Mouse (Mus musculus): ENCODE data around the gene Timp2.
A peak's percentile ranks its signal among the peaks of the same experiment; 100 is the strongest.
"Not testable (repeated sequence)": the region's sequence is repeated elsewhere in the genome, so short reads cannot be mapped to it uniquely, and the experiment has no call there.

The Timp2 gene

DNA sequence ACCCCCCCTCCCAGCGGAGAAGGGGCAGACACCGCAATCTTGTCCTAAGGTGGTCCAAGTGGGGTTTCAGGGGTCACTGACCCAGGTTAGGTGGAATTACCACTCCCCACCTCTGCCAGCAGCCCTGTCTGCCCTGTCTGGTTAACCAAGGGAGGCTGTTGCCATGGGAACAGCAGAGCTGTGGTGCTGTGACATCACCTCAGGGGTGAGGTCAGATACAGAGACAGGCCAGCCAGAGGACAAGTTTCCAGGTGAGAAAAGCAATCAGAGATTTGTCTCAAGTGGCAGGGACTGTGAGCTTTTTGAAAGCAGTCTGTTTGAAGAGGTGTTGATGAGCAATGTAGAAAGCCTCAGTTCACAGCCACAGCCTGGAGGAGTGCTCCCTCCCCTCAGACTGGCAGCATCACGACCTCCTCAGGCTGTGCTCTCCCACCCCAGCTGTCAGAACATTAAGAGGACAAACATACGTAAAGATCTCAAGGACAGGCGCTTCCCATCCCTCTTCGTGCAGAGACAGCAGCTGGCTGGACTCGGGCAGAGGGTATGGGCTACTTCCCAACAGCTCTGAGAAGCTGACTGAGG is 13.0 kb downstream of the Timp2 start, which contains the start of gene Cep295nl:
TSS of gene Cep295nl (minus strand) at position 101 of the 582 bp plus-strand sequence.
- DNase-seq (ENCODE audit: low read depth in 1 of 2, low spot score in 2 of 2), result no peak

DNA sequence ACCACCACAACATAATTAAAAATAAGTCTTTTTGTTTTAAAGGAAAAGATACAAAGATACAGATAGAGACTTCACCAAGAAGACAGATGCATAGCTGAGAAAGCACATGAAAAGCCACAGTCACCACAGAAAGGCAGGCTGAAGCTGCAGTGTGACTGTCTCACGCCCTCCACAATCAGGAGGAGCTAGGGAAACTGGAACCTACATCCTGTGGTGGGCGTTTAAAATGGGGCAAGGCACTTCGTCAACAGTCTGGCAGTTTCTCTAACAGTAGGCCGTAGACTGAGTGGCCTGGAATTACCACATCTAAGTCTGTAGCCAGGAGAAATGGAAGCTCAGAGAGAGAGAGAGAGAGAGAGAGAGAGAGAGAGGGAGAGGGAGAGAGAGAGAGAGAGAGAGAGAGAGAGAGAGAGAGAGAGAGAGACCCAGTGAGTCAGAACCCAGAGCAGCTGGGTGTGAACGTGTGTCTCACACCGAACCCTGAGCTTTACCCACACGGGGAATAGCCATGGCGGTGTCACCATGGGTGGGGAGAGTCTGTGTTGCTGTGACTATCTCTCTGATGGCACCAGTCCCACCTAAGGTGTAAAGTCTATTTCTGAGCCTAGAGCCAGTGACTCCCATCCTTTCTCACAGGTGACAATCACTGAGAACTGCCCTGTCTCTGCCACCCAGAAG is 17.9 kb downstream of the Timp2 start:
- no peak for DNase-seq (ENCODE audit: low read depth in 1 of 2, low spot score in 2 of 2)

DNA sequence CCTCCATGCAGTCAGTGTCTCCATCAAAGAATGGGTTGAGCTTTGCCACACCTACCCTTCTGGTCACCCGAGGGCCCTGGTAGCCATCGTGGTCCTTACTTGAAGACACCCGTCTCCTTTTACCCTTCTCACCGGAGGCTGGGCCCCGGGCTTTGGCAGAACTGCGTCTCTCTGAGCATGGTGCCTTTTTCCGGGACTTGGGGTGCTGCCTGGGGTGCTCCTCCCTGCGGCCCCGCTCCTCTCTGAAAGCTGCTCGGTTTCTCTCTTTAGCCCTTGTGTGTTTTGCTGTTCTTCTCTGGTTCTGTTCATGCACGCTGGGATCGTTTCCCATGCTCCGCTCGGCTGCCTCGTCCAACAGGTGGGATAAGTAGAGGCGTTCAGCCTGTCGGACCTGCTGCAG is 22.1 kb downstream of the Timp2 start:
- DNase-seq (ENCODE audit: low read depth in 1 of 2, low spot score in 2 of 2), result no peak

DNA sequence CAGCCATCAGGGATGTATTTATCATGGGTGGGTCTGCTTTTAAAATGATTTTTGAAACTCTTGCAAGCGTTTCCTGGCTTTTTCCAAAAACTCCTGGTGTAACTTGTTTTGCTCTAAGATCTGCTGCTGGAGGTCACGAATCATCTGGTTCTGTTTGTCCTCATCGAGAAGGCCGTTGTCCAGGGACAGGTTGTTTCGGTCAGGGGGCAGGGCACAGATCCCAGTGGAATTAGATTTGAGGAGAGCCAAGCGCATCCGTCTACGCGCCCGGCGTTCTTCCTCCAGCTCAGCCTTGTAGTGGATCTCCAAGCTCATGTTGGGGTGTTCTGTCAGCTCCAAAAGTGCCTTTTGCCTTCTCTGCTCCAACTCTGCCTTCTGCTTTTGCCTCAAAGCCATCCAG is 23.2 kb downstream of the Timp2 start:
- DNase-seq (ENCODE audit: low read depth in 1 of 2, low spot score in 2 of 2), result no peak

DNA sequence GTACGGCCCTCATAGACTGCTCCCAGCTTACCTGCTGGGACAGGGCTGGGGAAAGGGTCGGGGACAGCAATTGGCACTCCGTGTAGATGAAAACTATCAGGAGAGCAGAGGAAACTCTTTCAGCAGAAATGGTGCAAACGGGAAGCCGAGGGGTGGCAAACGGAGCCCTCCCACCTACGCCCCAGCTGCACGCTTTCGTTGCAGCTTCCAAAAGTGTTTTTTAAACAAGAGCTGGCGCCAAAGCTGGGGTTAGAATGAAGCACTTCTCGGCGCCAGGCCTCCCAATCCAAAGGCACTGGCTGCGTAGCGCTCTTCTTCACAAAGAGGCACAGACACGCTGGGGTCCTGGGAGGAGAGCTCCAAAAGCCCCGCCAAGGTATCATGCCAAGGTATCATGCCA is 24.8 kb downstream of the Timp2 start:
- no peak for DNase-seq (ENCODE audit: low read depth in 1 of 2, low spot score in 2 of 2)

DNA sequence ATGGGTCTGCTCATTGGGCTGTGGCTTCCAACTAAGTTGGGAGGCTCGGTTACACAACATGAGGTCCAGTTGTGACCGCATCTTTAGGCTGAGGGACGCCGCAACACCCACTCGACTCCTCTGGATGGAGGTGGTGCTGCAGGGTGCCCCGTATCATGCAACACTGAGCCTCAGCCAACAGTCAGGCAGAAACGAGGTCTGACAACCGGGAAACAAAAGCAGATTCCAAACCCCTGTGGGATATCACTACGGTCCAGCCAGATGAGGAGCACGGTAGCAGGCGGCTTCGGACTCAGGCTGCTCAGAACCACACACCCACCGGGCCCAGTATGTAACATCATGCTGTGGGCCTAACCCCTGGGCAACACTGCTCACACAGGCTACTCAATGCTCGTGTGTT is 25.2 kb downstream of the Timp2 start:
- DNase-seq (ENCODE audit: low read depth in 1 of 2, low spot score in 2 of 2), result no peak

DNA sequence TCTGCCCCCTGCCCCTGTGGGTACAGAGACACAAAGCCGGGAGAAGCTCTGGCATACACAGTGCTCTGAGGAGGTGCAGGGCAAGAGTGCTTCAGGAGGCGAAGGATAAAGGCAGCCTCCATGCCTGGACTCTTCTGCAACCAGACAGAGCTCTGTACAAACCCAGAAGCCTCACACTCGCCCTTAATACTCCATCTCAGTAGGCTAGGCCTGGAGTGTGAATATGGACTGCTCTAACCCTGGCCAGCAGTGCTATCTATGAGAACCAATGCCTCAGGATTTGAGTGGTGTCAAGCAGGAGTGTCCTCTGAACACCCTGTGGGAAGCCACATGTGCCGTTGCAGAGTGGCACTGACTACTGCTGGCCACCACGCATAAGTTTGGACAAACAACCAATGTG is 26.6 kb downstream of the Timp2 start:
- no peak for DNase-seq (ENCODE audit: low read depth in 1 of 2, low spot score in 2 of 2)

DNA sequence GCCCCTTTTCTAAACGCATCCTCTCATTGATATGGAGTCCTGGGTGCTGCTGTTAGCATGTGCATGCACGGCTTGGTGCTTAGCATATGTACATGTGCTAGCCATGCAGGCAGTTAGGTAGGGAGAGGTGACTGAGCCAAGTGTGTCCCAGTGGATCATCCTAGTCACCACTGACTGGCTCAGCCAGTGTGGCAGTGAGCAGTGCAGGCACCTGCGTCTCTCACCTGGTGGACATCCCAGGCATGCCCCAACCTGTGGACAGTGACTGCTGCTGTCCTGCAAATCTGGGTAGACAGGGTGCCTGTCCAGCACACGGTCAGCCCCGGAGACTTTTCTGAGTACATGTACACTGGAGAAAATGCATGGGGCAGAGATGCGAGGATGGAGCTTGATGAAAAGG is 27.0 kb downstream of the Timp2 start:
- no peak for DNase-seq (ENCODE audit: low read depth in 1 of 2, low spot score in 2 of 2)

DNA sequence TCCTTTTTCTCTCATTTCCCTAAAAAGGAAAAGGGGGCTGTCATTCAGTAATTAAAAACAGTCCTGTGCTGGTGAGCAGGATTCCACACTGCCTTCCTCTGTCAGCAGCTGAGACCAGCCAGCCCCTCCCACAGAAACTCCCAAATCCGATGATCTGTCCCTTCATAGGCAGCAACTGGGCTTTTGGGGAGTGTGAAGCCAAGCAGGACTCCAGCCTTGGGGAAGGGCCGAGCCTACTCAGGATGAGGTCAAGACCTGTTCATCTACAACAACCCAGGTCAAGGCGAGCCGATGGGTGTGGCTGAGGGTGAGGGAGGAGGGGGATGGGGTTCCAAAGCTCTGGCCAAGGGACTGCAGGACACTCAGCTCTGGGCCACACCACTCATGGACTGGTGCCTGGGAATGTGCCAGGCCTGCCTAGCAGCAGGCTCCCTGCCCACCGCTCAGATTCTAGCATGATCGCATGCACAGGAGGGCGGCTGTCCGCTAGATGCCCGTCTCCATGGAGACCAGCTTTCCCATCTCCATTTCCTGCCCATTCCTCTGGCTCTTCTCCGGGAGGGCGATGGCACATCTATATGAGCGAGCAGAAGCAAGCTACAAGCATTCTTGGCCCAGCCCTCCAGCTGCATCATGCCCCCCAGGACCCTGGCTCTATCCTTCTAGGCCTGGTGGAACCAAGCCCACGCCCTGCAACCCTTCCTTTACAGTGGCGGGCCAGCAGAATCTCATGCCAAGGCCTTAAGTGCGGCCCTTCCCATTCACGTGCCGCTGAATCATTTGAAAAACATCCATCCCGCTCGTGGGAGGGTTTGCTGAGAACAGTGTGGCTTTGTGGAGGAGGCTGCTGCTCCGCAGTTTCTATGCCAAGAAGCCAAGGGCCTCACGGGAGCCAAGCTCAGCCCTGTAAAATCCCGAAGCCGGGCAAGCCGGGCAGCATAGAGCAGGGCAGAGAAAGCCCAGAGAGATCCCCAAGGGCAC is 28.3 kb downstream of the Timp2 start:
- DNase-seq (ENCODE audit: low read depth in 1 of 2, low spot score in 2 of 2), result no peak

DNA sequence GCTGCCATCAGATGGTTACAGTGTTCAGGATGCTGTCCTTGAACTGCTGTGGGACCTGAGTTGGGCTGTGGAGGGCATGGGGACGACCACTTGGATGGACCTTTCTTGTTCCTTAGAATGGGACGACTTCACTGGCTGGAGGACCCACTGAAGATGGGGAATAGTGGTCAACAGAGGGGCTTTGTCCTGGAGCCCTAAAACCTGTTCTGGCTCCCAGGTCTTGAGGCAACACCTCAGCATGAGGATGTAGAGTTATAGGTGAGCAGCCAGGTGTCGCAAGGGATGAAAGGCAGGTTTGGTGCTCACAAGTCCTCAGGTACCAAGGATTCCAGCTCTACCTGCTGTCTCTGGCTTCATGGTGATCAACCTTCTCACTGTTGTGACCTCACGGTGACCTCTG is 29.0 kb downstream of the Timp2 start:
- DNase-seq (ENCODE audit: low read depth in 1 of 2, low spot score in 2 of 2), result no peak

DNA sequence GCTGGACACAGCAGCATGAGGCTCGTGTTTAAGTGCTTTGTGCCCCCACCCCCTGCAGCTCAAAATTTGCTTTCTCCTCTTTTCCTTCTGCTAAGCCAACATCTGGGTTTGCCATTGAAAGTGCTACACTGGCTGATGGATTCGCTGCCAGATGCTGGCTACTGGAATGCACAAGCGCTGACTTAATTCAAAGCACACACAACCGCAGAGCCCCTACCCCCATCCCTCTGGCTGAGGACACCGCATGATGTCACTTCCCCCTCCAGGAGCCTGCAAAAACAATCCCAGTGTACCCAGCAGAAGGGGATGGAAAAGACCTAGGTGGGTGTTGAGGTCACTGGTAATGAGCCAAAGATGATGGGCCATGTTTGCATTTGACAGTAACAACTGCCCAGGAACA is 31.0 kb downstream of the Timp2 start:
- DNase-seq (ENCODE audit: low read depth in 1 of 2, low spot score in 2 of 2), result no peak

DNA sequence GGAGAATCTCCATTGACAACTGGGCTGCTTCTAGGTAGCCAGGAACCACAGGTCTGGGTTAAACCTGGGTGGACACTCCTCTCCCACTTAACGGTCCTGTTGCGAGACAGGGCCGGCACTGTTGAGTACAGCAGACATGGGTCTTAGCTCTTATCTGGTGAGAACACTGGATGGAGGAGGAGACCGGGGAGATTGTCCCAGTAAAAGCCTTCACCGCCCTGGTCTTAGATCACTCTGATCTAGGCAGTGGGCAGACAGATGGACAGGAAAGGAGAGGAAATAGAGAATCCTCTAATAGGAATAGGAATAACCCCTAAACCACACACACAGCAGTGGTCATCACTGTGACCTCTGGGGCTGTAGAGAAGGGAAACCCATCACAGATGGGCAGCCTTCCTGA is 31.6 kb downstream of the Timp2 start:
- DNase-seq (ENCODE audit: low read depth in 1 of 2, low spot score in 2 of 2), result no peak

DNA sequence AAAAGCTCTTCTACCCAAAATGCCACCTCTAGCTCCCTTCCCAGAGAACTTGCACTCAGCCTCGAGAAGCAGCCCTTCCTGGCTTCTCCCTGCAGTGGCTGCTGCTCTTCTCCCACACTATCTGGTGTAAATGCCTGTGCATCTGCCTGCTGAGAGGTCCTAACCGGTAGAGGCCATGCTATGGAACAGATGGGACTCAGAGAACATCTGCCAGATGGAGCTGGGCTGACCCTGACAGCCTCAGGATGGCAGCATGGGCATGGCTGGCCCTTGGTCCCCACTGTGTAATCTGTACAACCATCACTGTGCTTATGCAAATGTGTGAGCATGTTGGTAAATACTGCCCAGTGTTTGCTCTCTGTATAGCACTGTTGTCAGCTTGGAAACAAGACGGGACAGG is 32.9 kb downstream of the Timp2 start:
- DNase-seq (ENCODE audit: low read depth in 1 of 2, low spot score in 2 of 2), result no peak

DNA sequence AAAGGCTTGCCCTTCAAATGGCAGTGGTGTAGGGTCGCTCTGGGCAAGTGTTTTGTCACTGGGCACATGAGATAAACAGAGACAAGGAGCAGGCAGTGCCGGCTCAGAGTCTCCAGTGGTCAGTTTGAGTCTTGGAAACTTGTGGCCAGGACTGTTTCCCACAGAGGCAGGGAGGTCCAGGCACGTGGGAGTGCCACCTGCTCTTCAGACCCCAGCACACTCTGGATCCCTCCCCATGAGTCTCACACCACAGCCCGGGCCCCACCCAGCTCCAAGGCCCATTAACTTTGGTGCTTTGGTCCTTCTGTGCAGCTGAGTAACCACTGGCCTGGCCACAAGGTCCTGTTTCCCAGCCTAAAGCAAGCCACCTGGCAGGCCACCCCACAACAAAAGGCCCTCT is 33.6 kb downstream of the Timp2 start:
- DNase-seq (ENCODE audit: low read depth in 1 of 2, low spot score in 2 of 2), result no peak

DNA sequence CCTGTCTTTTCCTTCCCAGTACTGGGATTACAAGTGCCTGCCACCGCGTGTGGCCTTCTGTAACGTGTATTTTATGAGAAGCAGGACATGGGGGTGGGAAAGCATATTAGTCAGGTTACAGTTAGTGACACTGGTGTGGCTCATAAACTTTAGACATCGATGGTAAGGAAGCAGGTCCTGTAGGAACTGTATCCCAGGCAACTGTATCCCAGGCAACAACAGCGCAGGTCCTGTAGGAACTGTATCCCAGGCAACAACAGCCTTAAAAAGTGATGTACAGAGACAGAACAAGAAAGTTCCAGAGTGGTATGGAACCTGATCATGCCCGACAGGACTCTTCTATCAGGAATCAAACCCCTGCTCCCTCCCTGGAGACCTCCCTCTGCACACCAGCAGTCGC is 34.0 kb downstream of the Timp2 start:
- DNase-seq (ENCODE audit: low read depth in 1 of 2, low spot score in 2 of 2), result no peak

DNA sequence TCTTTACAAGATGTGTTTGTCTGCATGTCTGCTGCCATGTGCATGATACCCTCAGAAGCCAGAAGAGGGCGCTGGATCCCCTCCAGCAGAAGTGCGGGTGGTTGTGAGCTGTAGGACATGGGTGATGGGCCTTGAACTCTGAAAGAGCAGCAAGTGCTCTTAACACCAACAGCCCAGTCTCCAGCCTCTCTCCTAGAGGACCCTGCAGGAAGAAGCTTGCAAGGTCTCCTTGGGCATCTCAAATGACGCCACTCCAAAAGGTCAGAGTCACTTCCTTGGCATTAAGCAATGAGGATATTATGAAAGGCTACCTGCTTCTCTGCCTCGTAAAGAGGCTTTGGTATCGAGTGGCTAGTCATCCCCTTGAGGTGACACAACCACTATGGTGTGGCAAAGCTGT is 36.9 kb downstream of the Timp2 start:
- DNase-seq (ENCODE audit: low read depth in 1 of 2, low spot score in 2 of 2), result peak; percentile 12 to 44

DNA sequence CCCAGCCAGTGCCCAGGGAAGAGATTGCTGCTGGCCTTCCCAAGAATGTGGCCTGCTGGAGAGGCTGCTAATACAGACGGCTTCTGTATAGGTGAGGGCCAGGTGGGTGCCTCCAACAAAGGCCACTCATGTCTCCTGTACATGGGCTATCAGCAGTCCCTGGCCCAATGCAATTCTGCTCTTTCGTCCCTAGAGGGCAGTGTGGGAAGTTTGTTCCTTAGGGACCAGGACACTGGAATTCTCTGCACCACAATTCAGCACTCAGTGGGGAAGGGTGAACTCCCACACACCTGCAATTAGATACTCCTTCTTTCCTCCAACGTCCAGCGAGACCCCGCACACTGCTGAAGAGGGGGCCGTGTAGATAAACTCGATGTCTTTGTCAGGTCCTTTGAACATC is 38.4 kb downstream of the Timp2 start:
- no peak for DNase-seq (ENCODE audit: low read depth in 1 of 2, low spot score in 2 of 2)

DNA sequence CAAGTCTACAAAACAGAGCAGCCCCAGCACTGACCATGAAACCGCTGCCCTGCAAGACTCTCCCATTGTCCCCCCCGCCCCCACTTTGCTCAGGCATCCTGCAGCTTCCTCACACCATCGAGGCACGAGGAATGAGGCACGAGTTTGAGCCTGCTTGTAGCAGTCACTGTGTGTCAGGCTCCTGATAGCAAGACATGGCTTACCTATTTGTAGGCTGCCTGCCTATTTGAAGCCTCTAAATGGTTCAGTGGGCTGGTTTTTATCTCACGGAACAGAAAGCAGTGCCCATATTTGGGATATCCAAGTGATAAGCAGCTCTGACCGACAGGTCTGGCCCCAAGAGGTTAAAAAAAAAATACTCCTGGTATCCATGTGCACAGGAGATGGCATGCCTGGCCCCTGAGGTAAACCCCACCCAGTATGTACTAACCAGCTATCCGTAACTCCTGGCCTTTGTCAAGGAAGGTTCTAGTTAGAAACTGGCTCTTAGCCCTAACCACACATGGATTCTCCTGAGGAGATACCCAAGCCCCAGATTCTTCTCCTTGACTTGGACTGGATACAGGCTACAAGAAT is 39.2 kb downstream of the Timp2 start:
- DNase-seq (ENCODE audit: low read depth in 1 of 2, low spot score in 2 of 2), result no peak

DNA sequence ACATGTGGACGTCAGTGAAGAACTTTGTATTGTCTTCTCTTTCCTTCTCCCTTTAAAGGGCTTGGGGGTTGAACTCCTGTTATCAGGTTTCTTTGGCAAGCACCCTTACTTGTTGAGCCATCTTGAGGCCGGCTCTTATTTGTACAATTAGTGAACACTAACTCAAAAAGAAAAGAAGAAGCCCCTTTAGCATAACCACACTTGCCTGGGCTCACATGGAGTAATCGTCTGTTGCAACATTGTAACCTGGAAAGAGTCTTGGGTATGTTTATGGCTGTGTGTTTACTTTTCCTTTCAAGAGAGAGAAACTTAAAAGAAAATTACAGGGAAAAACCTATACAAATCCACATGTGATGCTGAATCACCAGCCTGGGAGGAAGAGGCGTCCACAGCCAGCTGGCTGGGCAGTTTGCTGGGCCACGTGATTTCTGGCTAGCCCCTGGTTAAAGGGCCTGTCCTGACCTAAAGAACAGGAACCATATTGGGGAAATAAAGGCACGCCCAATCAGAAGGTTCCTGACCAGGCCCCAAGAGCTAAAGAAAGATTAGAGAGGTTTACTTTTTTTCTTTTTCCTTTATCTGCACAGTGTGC is 43.3 kb downstream of the Timp2 start:
- peak in 1 of 2 experiments; percentile 23 for DNase-seq (ENCODE audit: low read depth in 1 of 2, low spot score in 2 of 2)

DNA sequence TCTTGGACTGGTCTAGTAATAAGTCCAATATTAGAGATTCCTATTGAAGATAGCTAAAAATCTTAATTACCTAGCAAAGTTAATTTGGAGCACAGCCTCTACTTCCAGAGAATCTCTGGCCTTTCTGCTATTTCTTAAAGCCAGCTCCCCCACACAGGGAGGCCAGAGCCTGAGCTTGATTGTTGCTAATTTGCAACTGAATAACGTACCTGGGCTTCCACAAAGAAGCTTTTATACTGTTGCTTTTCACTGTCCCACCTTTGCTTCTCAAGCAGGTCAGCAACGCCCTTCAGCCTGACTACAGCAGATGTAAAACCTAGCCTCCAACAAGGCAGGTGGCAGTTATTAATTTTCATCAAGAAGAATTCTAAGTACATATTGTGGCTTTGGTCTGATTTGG is 47.6 kb downstream of the Timp2 start:
- DNase-seq (ENCODE audit: low read depth in 1 of 2, low spot score in 2 of 2), result not testable (repeated sequence)

DNA sequence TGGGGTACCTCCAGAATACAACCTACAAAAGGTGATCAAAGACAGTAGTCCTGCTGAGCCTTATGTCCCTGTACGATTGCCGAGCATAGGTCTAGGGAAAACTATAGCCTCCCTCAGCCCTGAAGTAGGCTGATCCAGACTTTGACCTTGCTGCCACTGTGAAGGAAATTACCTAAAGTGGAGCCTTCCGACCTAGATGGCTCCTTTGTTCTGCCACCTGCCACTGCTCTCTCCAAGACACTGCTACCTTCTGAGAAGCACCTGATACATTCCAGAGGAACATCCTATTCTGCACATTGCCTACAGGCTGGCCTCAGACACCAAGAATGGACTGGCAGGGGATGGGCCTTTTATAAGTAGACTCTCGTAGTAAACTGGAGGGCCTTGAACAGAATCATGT is 51.6 kb downstream of the Timp2 start:
- DNase-seq (ENCODE audit: low read depth in 1 of 2, low spot score in 2 of 2), result not testable (repeated sequence)

Measured in monocyte, adult 2 months (primary cell).